Mouse (Mus musculus) MEL (cell line): ENCODE measurements around the gene Tbcd. TPM values are rescaled to one million over a fixed set of nuclear protein-coding genes. Genes with fewer than 3 reads are reported as not detected.

Experiments
- DNase-seq: peaks from one replicate; pipeline ENCODE4 v3.0.0; 2011; ENCODE audit warnings: low read depth, low spot score
- H3K27ac ChIP-seq: 2 replicates; pipeline ENCODE4 v1.5.1; 2012; ENCODE audit warnings: low read depth, mild to moderate bottlenecking, control low read depth, low read length, moderate library complexity; ENCODE audit not compliant: control insufficient read depth
- H3K27me3 ChIP-seq, 2 experiments: fragments of 150-350 bp in 1 of 2; sonication (generic) in 1 of 2; 2 replicates each; pipeline ENCODE4 v1.6.1; 2012; ENCODE audit warnings: low read length in 2 of 2, mild to moderate bottlenecking in 2 of 2, improper control_type of control experiment in 1 of 2, moderate library complexity in 1 of 2; ENCODE audit not compliant: insufficient read depth in 2 of 2, control insufficient read depth in 1 of 2
- H3K36me3 ChIP-seq, 2 experiments: 2 replicates each; pipeline ENCODE4 v1.6.1; 2012 to 2014; ENCODE audit warnings: low read length in 2 of 2, improper control_type of control experiment in 1 of 2, inconsistent platforms in 1 of 2, mild to moderate bottlenecking in 1 of 2; ENCODE audit not compliant: insufficient read depth in 2 of 2, control insufficient read depth in 1 of 2
- H3K4me1 ChIP-seq, 2 experiments: fragments of 150-350 bp in 1 of 2; sonication (generic) in 1 of 2; 2 replicates each; pipeline ENCODE4 v1.6.1; 2012; ENCODE audit warnings: low read length in 2 of 2, improper control_type of control experiment in 1 of 2, mild to moderate bottlenecking in 1 of 2; ENCODE audit not compliant: insufficient read depth in 2 of 2, control insufficient read depth in 1 of 2
- H3K4me3 ChIP-seq, 2 experiments: fragments of 150-350 bp in 1 of 2; sonication (generic) in 1 of 2; 2 replicates each; pipeline ENCODE4 v1.5.1; 2012; ENCODE audit warnings: low read depth in 2 of 2, low read length in 2 of 2, mild to moderate bottlenecking in 2 of 2, moderate library complexity in 2 of 2, control low read depth in 1 of 2, improper control_type of control experiment in 1 of 2; ENCODE audit not compliant: control insufficient read depth in 1 of 2, insufficient read depth in 1 of 2
- H3K79me2 ChIP-seq: 2 replicates; pipeline ENCODE4 v1.6.1; 2012; ENCODE audit warnings: mild to moderate bottlenecking, low read length, moderate library complexity; ENCODE audit not compliant: control insufficient read depth, poor library complexity, insufficient read depth
- H3K9ac ChIP-seq: 2 replicates; pipeline ENCODE4 v1.6.1; 2012; ENCODE audit warnings: low read depth, mild to moderate bottlenecking, control low read depth, low read length, moderate library complexity; ENCODE audit not compliant: control insufficient read depth, poor library complexity, severe bottlenecking
- H3K9me3 ChIP-seq: fragments of 150-350 bp; sonication (generic); replicated peaks from 2 replicates; pipeline ENCODE4 v1.6.1; 2012; ENCODE audit warnings: mild to moderate bottlenecking, low read length, improper control_type of control experiment, moderate library complexity; ENCODE audit not compliant: insufficient read depth
- BHLHE40 ChIP-seq: IDR thresholded peaks from 2 replicates; pipeline ENCODE4 v1.6.1; 2012; ENCODE audit warnings: low read depth, mild to moderate bottlenecking, inconsistent platforms, low read length, improper control_type of control experiment, borderline replicate concordance
- CHD1 ChIP-seq: IDR thresholded peaks from 2 replicates; pipeline ENCODE4 v1.6.1; 2012; ENCODE audit warnings: low read depth, mild to moderate bottlenecking, inconsistent platforms, low read length, improper control_type of control experiment
- CHD2 ChIP-seq: IDR thresholded peaks from 2 replicates; pipeline ENCODE4 v1.6.1; 2011; ENCODE audit warnings: low read length, improper control_type of control experiment
- CTCF ChIP-seq, 3 experiments: IDR thresholded peaks in 2 of 3; conservative IDR thresholded peaks in 1 of 3; 2 replicates each; pipeline ENCODE4 v1.5.1; 2011 to 2012; ENCODE audit warnings: low read length in 3 of 3, low read depth in 2 of 3, mild to moderate bottlenecking in 2 of 3, improper control_type of control experiment in 1 of 3, inconsistent platforms in 1 of 3, mixed read lengths in 1 of 3, moderate library complexity in 1 of 3; ENCODE audit not compliant: control insufficient read depth in 1 of 3, insufficient read depth in 1 of 3, poor library complexity in 1 of 3, severe bottlenecking in 1 of 3
- E2F4 ChIP-seq: IDR thresholded peaks from 2 replicates; pipeline ENCODE4 v1.6.1; 2011; ENCODE audit warnings: low read depth, low read length, improper control_type of control experiment, borderline replicate concordance
- ELF1 ChIP-seq: IDR thresholded peaks from 2 replicates; pipeline ENCODE4 v1.6.1; 2014; ENCODE audit warnings: low read depth, mild to moderate bottlenecking, inconsistent platforms, low read length, improper control_type of control experiment, moderate library complexity
- EP300 ChIP-seq, 2 experiments: IDR thresholded peaks; 2 replicates each; pipeline ENCODE4 v1.6.1; 2011; ENCODE audit warnings: improper control_type of control experiment in 2 of 2, low read length in 2 of 2, low read depth in 1 of 2, mild to moderate bottlenecking in 1 of 2
- ETS1 ChIP-seq: IDR thresholded peaks from 2 replicates; pipeline ENCODE4 v1.6.1; 2012; ENCODE audit warnings: low read depth, mild to moderate bottlenecking, inconsistent platforms, low read length, improper control_type of control experiment, moderate library complexity
- GABPA ChIP-seq: IDR thresholded peaks from 2 replicates; pipeline ENCODE4 v1.6.1; 2012; ENCODE audit warnings: low read depth, mild to moderate bottlenecking, inconsistent platforms, low read length, improper control_type of control experiment, moderate library complexity
- GATA1 ChIP-seq: IDR thresholded peaks from 2 replicates; pipeline ENCODE4 v1.6.1; 2011; ENCODE audit warnings: low read depth, low read length, improper control_type of control experiment
- HCFC1 ChIP-seq: IDR thresholded peaks from 2 replicates; pipeline ENCODE4 v1.6.1; 2012; ENCODE audit warnings: low read depth, mild to moderate bottlenecking, inconsistent platforms, low read length, improper control_type of control experiment, moderate library complexity
- JUND ChIP-seq: IDR thresholded peaks from 2 replicates; pipeline ENCODE4 v1.6.1; 2011; ENCODE audit warnings: low read depth, mild to moderate bottlenecking, improper control_type of control experiment, low read length
- KAT2A ChIP-seq: conservative IDR thresholded peaks from 2 replicates; pipeline ENCODE4 v1.6.1; 2012; ENCODE audit warnings: low read depth, low read length, improper control_type of control experiment, inconsistent platforms
- MAFK ChIP-seq: IDR thresholded peaks from 2 replicates; pipeline ENCODE4 v1.6.1; 2011; ENCODE audit warnings: low read depth, mild to moderate bottlenecking, low read length, improper control_type of control experiment, borderline replicate concordance
- MAX ChIP-seq: IDR thresholded peaks from 2 replicates; pipeline ENCODE4 v1.6.1; 2011; ENCODE audit warnings: low read length, improper control_type of control experiment
- MAZ ChIP-seq: IDR thresholded peaks from 2 replicates; pipeline ENCODE4 v1.6.1; 2012; ENCODE audit warnings: low read depth, mild to moderate bottlenecking, inconsistent platforms, low read length, improper control_type of control experiment
- MEF2A ChIP-seq: IDR thresholded peaks from 2 replicates; pipeline ENCODE4 v1.6.1; 2014; ENCODE audit warnings: low read depth, mild to moderate bottlenecking, inconsistent platforms, low read length, improper control_type of control experiment; ENCODE audit not compliant: poor library complexity, insufficient replicate concordance, severe bottlenecking; ENCODE audit errors: extremely low read depth
- MXI1 ChIP-seq: IDR thresholded peaks from 2 replicates; pipeline ENCODE4 v1.6.1; 2011; ENCODE audit warnings: mild to moderate bottlenecking, low read depth, low read length, improper control_type of control experiment
- MYB ChIP-seq: IDR thresholded peaks from 2 replicates; pipeline ENCODE4 v1.6.1; 2011; ENCODE audit warnings: mild to moderate bottlenecking, low read depth, low read length, improper control_type of control experiment
- MYC ChIP-seq: IDR thresholded peaks from 2 replicates; pipeline ENCODE4 v1.6.1; 2011; ENCODE audit warnings: low read depth, mild to moderate bottlenecking, low read length, improper control_type of control experiment, moderate library complexity
- NELFE ChIP-seq: IDR thresholded peaks from 2 replicates; pipeline ENCODE4 v1.6.1; 2011; ENCODE audit warnings: low read depth, low read length, improper control_type of control experiment
- POLR2A ChIP-seq, 2 experiments: IDR thresholded peaks; 2 replicates each; pipeline ENCODE4 v1.6.1; 2011 to 2012; ENCODE audit warnings: low read length in 2 of 2, mild to moderate bottlenecking in 2 of 2, control low read depth in 1 of 2, improper control_type of control experiment in 1 of 2, low read depth in 1 of 2, moderate library complexity in 1 of 2; ENCODE audit not compliant: control insufficient read depth in 1 of 2, insufficient read depth in 1 of 2, poor library complexity in 1 of 2
- POLR2AphosphoS2 ChIP-seq: IDR thresholded peaks from 2 replicates; pipeline ENCODE4 v1.6.1; 2011; ENCODE audit warnings: low read length, improper control_type of control experiment
- POLR2AphosphoS5 ChIP-seq: IDR thresholded peaks from 2 replicates; pipeline ENCODE4 v1.6.1; 2012; ENCODE audit warnings: low read depth, borderline replicate concordance, mild to moderate bottlenecking, inconsistent platforms, low read length, moderate library complexity, mixed read lengths
- RAD21 ChIP-seq: IDR thresholded peaks from 2 replicates; pipeline ENCODE4 v1.6.1; 2011; ENCODE audit warnings: mild to moderate bottlenecking, low read depth, low read length, improper control_type of control experiment
- RCOR1 ChIP-seq: IDR thresholded peaks from 2 replicates; pipeline ENCODE4 v1.6.1; 2012; ENCODE audit warnings: low read depth, mild to moderate bottlenecking, inconsistent platforms, low read length, improper control_type of control experiment
- SIN3A ChIP-seq: IDR thresholded peaks from 2 replicates; pipeline ENCODE4 v1.6.1; 2012; ENCODE audit warnings: low read length, improper control_type of control experiment, inconsistent platforms
- SMC3 ChIP-seq: IDR thresholded peaks from 2 replicates; pipeline ENCODE4 v1.6.1; 2011; ENCODE audit warnings: low read depth, low read length, improper control_type of control experiment
- TAL1 ChIP-seq: IDR thresholded peaks from 2 replicates; pipeline ENCODE4 v1.6.1; 2012; ENCODE audit warnings: mild to moderate bottlenecking, inconsistent platforms, low read length, moderate library complexity, mixed read lengths
- TBP ChIP-seq: IDR thresholded peaks from 2 replicates; pipeline ENCODE4 v1.8.0; 2011; ENCODE audit warnings: low read depth, low read length, improper control_type of control experiment
- TCF12 ChIP-seq: IDR thresholded peaks from 2 replicates; pipeline ENCODE4 v1.6.1; 2014; ENCODE audit warnings: low read depth, mild to moderate bottlenecking, inconsistent platforms, low read length, improper control_type of control experiment, moderate library complexity
- UBTF ChIP-seq: IDR thresholded peaks from 2 replicates; pipeline ENCODE4 v1.6.1; 2012; ENCODE audit warnings: low read depth, mild to moderate bottlenecking, inconsistent platforms, low read length, improper control_type of control experiment, moderate library complexity, borderline replicate concordance; ENCODE audit not compliant: insufficient read depth
- USF1 ChIP-seq: IDR thresholded peaks from 2 replicates; pipeline ENCODE4 v1.6.1; 2014; ENCODE audit warnings: low read depth, mild to moderate bottlenecking, inconsistent platforms, low read length, improper control_type of control experiment, moderate library complexity
- USF2 ChIP-seq, 2 experiments: IDR thresholded peaks; 2 replicates each; pipeline ENCODE4 v1.6.1; 2011 to 2012; ENCODE audit warnings: improper control_type of control experiment in 2 of 2, low read length in 2 of 2, borderline replicate concordance in 1 of 2, inconsistent platforms in 1 of 2, low read depth in 1 of 2, mild to moderate bottlenecking in 1 of 2; ENCODE audit not compliant: insufficient read depth in 1 of 2
- ZC3H11A ChIP-seq: IDR thresholded peaks from 2 replicates; pipeline ENCODE4 v1.6.1; 2012; ENCODE audit warnings: low read depth, mild to moderate bottlenecking, inconsistent platforms, low read length, improper control_type of control experiment
- ZKSCAN1 ChIP-seq: IDR thresholded peaks from 2 replicates; pipeline ENCODE4 v1.6.1; 2012; ENCODE audit warnings: low read depth, mild to moderate bottlenecking, inconsistent platforms, low read length, improper control_type of control experiment, moderate library complexity
- polyA plus RNA-seq, 2 experiments: library from polyadenylated mRNA; stranded (reverse) in 1 of 2; unstranded in 1 of 2; fragments of >175 nt in 1 of 2; fragments of >200 nt in 1 of 2; gene quantifications; 2 replicates each; pipeline versions ENCODE4 v1.2.1 to v1.2.4; 2012; ENCODE audit warnings: low replicate concordance in 2 of 2, low read depth in 1 of 2; ENCODE audit not compliant: insufficient read length in 2 of 2, insufficient read depth in 1 of 2, missing spikeins in 1 of 2
- total RNA-seq: library from RNA; depleted of rRNA; stranded (reverse); fragments of 300-350 nt; gene quantifications from 2 replicates; pipeline ENCODE4 v1.2.3, GENCODE M21; 2012

The Tbcd gene
- total and polyA plus RNA-seq, 3 experiments = 50.0 to 65.3 TPM; not detected in 1

GRCm38 (mm10) chr11:121655807-121656511 is 204.2 kb downstream of the Tbcd start:
- DNase-seq = peak; percentile 79
- Histone ChIP-seq H3K27ac (peak overlapping the region; percentile 73), H3K79me2 (no peaks in the 10 kb centered on the region), H3K9ac (peak overlapping the region; percentile 41), H3K36me3 (peaks cover 0 to 14% of the 10 kb centered on the region in 2 experiments; a peak in 2 of 4 replicates), H3K4me1 (peaks cover 10 to 14% of the 10 kb centered on the region in 2 experiments), H3K27me3 (no peaks in the 10 kb centered on the region), H3K4me3 (peak overlapping the region; percentile 15 to 25; a peak in 3 of 4 replicates), H3K9me3 (no peaks in the 10 kb centered on the region)
- peak; percentile 69 for TF ChIP-seq GATA1
- peak; percentile 86 for TF ChIP-seq TBP
- no peak for TF ChIP-seq MEF2A
- no peak; the same call in 1 of the 2 replicates for TF ChIP-seq RCOR1
- no peak for TF ChIP-seq POLR2AphosphoS2
- no peak for TF ChIP-seq UBTF
- TF ChIP-seq CHD1 = no peak
- TF ChIP-seq SMC3 = no peak
- no peak for TF ChIP-seq MAZ
- no peak for TF ChIP-seq ZKSCAN1
- peak; percentile 58 to 86; a peak in 3 of 4 replicates for TF ChIP-seq EP300 (IDR thresholded peaks at IDR 0.05; ENCODE audit: low read depth in 1 of 2, low read length in 2 of 2)
- no peak for TF ChIP-seq MXI1
- TF ChIP-seq ELF1 = no peak
- no peak for TF ChIP-seq JUND
- TF ChIP-seq POLR2A (IDR thresholded peaks at IDR 0.05; ENCODE audit: control insufficient read depth in 1 of 2, insufficient read depth in 1 of 2, low read depth in 1 of 2, low read length in 2 of 2, poor library complexity in 1 of 2) = peak in 1 of 2 experiments; percentile 44; a peak in 2 of 4 replicates
- peak; percentile 76 for TF ChIP-seq MYB
- TF ChIP-seq USF1 = peak; percentile 67
- TF ChIP-seq E2F4 = no peak
- no peak for TF ChIP-seq POLR2AphosphoS5
- no peak for TF ChIP-seq GABPA
- peak; percentile 49 for TF ChIP-seq TCF12
- TF ChIP-seq ETS1 = peak; percentile 33; the same call in 1 of the 2 replicates
- no peak for TF ChIP-seq HCFC1
- TF ChIP-seq USF2 (IDR thresholded peaks at IDR 0.05; ENCODE audit: borderline replicate concordance in 1 of 2, insufficient read depth in 1 of 2, low read depth in 1 of 2, low read length in 2 of 2) = no peak
- TF ChIP-seq NELFE = no peak
- peak; percentile 41; the same call in 1 of the 2 replicates for TF ChIP-seq SIN3A
- no peak for TF ChIP-seq RAD21
- no peak for TF ChIP-seq TAL1
- no peak for TF ChIP-seq CTCF (IDR thresholded peaks at IDR 0.05 in 2 of 3, conservative IDR thresholded peaks at IDR 0.05 in 1 of 3; ENCODE audit: control insufficient read depth in 1 of 3, insufficient read depth in 1 of 3, low read depth in 2 of 3, low read length in 3 of 3, poor library complexity in 1 of 3, severe bottlenecking in 1 of 3)
- TF ChIP-seq MAFK = no peak
- TF ChIP-seq BHLHE40 = no peak
- TF ChIP-seq MAX = no peak
- no peak for TF ChIP-seq ZC3H11A
- TF ChIP-seq MYC = no peak
- TF ChIP-seq KAT2A = no peak
- no peak for TF ChIP-seq CHD2
